Mouse (Mus musculus) CH12.LX (cell line): ENCODE measurements around the gene I830077J02Rik. TPM values are rescaled to one million over a fixed set of nuclear protein-coding genes. Genes with fewer than 3 reads are reported as not detected.

Experiments
- DNase-seq: peaks from one replicate; pipeline ENCODE4 v3.0.0-alpha.2; 2013; ENCODE audit errors: extremely low read depth
- H3K27ac ChIP-seq: 2 replicates; pipeline ENCODE4 v1.5.1; 2012; ENCODE audit warnings: low read depth, mild to moderate bottlenecking, control low read depth, moderate library complexity; ENCODE audit not compliant: insufficient read depth
- H3K27me3 ChIP-seq: replicated peaks from 2 replicates; pipeline ENCODE3; 2012; ENCODE audit warnings: inconsistent platforms
- H3K36me3 ChIP-seq, 2 experiments: replicated peaks in 1 of 2; 2 replicates each; pipeline versions ENCODE3 to v1.6.1; 2012; ENCODE audit warnings: inconsistent platforms in 1 of 2, low read length in 1 of 2, mild to moderate bottlenecking in 1 of 2, mixed read lengths in 1 of 2, moderate library complexity in 1 of 2; ENCODE audit not compliant: control insufficient read depth in 1 of 2, insufficient read depth in 1 of 2
- H3K4me1 ChIP-seq, 2 experiments: 2 replicates each; pipeline ENCODE4 v1.6.1; 2012; ENCODE audit warnings: inconsistent platforms in 1 of 2, moderate library complexity in 1 of 2; ENCODE audit not compliant: insufficient read depth in 2 of 2, control insufficient read depth in 1 of 2
- H3K4me2 ChIP-seq: 2 replicates; pipeline ENCODE4 v1.6.1; 2012; ENCODE audit warnings: low read depth, mild to moderate bottlenecking, control low read depth; ENCODE audit not compliant: poor library complexity, insufficient read depth, severe bottlenecking
- H3K4me3 ChIP-seq, 3 experiments: fragments of 150-350 bp in 1 of 3; sonication (generic) in 1 of 3; replicated peaks in 1 of 3; 2 replicates each; pipeline versions ENCODE3 to v1.5.1; 2011 to 2012; ENCODE audit warnings: low read depth in 2 of 3, low read length in 2 of 3, mild to moderate bottlenecking in 2 of 3, moderate library complexity in 2 of 3, control low read depth in 1 of 3, improper control_type of control experiment in 1 of 3, inconsistent platforms in 1 of 3, mixed read lengths in 1 of 3; ENCODE audit not compliant: poor library complexity in 1 of 3
- H3K79me2 ChIP-seq: replicated peaks from 2 replicates; pipeline ENCODE4 v1.6.1; 2012; ENCODE audit warnings: mild to moderate bottlenecking, moderate library complexity; ENCODE audit not compliant: control insufficient read depth, poor library complexity, insufficient read depth, severe bottlenecking; ENCODE audit errors: extremely low read depth
- H3K9ac ChIP-seq: 2 replicates; pipeline ENCODE4 v1.6.1; 2012; ENCODE audit warnings: low read depth, mild to moderate bottlenecking, control low read depth, moderate library complexity; ENCODE audit not compliant: insufficient read depth
- H3K9me3 ChIP-seq: replicated peaks from 2 replicates; pipeline ENCODE3; 2012; ENCODE audit warnings: low read length, inconsistent platforms, mixed read lengths
- CTCF ChIP-seq, 2 experiments: IDR thresholded peaks in 1 of 2; conservative IDR thresholded peaks in 1 of 2; 2 replicates each; pipeline ENCODE4 v1.5.1; 2011 to 2012; ENCODE audit warnings: low read depth in 2 of 2, low read length in 2 of 2, improper control_type of control experiment in 1 of 2, inconsistent platforms in 1 of 2, mild to moderate bottlenecking in 1 of 2, moderate library complexity in 1 of 2
- ELF1 ChIP-seq: IDR thresholded peaks from 2 replicates; pipeline ENCODE4 v1.6.1; 2014; ENCODE audit warnings: low read depth, mild to moderate bottlenecking, inconsistent platforms, low read length, improper control_type of control experiment
- EP300 ChIP-seq: IDR thresholded peaks from 2 replicates; pipeline ENCODE4 v1.6.1; 2011; ENCODE audit warnings: low read length, improper control_type of control experiment
- ETS1 ChIP-seq: conservative IDR thresholded peaks from 2 replicates; pipeline ENCODE4 v1.6.1; 2012; ENCODE audit warnings: low read depth, mild to moderate bottlenecking, inconsistent platforms, low read length, improper control_type of control experiment, moderate library complexity
- IRF4 ChIP-seq: IDR thresholded peaks from 2 replicates; pipeline ENCODE4 v1.6.1; 2014; ENCODE audit warnings: low read depth, mild to moderate bottlenecking, inconsistent platforms, low read length, improper control_type of control experiment
- JUND ChIP-seq: conservative IDR thresholded peaks from 2 replicates; pipeline ENCODE4 v1.6.1; 2011; ENCODE audit warnings: low read depth, low read length, improper control_type of control experiment
- KAT2A ChIP-seq: IDR thresholded peaks from 2 replicates; pipeline ENCODE4 v1.6.1; 2012; ENCODE audit warnings: low read length, improper control_type of control experiment, inconsistent platforms; ENCODE audit not compliant: insufficient replicate concordance
- MAFK ChIP-seq: IDR thresholded peaks from 2 replicates; pipeline ENCODE4 v1.6.1; 2011; ENCODE audit warnings: low read length, improper control_type of control experiment; ENCODE audit not compliant: insufficient replicate concordance
- MAX ChIP-seq: IDR thresholded peaks from 2 replicates; pipeline ENCODE4 v1.6.1; 2011; ENCODE audit warnings: low read length, improper control_type of control experiment
- MAZ ChIP-seq: IDR thresholded peaks from 2 replicates; pipeline ENCODE4 v1.6.1; 2012; ENCODE audit warnings: low read depth, mild to moderate bottlenecking, inconsistent platforms, low read length, improper control_type of control experiment, moderate library complexity
- MEF2A ChIP-seq: IDR thresholded peaks from 2 replicates; pipeline ENCODE4 v1.6.1; 2014; ENCODE audit warnings: low read depth, mild to moderate bottlenecking, inconsistent platforms, low read length, improper control_type of control experiment, borderline replicate concordance
- MYC ChIP-seq: IDR thresholded peaks from 2 replicates; pipeline ENCODE4 v1.6.1; 2011; ENCODE audit warnings: low read depth, mild to moderate bottlenecking, improper control_type of control experiment, low read length
- NELFE ChIP-seq: IDR thresholded peaks from 2 replicates; pipeline ENCODE4 v1.6.1; 2011; ENCODE audit warnings: low read depth, low read length, improper control_type of control experiment
- PAX5 ChIP-seq: IDR thresholded peaks from 2 replicates; pipeline ENCODE4 v1.6.1; 2012; ENCODE audit warnings: low read length, inconsistent platforms, mixed read lengths
- POLR2A ChIP-seq: IDR thresholded peaks from 2 replicates; pipeline ENCODE4 v1.6.1; 2011; ENCODE audit warnings: low read depth, mild to moderate bottlenecking, improper control_type of control experiment, low read length
- POLR2AphosphoS2 ChIP-seq: IDR thresholded peaks from 2 replicates; pipeline ENCODE4 v1.6.1; 2011; ENCODE audit warnings: low read depth, low read length, improper control_type of control experiment
- RCOR1 ChIP-seq: conservative IDR thresholded peaks from 2 replicates; pipeline ENCODE4 v1.6.1; 2012; ENCODE audit warnings: low read depth, mild to moderate bottlenecking, inconsistent platforms, low read length, improper control_type of control experiment
- TBP ChIP-seq: conservative IDR thresholded peaks from 2 replicates; pipeline ENCODE4 v1.6.1; 2011; ENCODE audit warnings: low read depth, low read length, improper control_type of control experiment
- TCF12 ChIP-seq: IDR thresholded peaks from 2 replicates; pipeline ENCODE4 v1.6.1; 2014; ENCODE audit warnings: low read depth, mild to moderate bottlenecking, inconsistent platforms, low read length, improper control_type of control experiment
- USF1 ChIP-seq: IDR thresholded peaks from 2 replicates; pipeline ENCODE4 v1.6.1; 2014; ENCODE audit warnings: low read depth, mild to moderate bottlenecking, inconsistent platforms, low read length, improper control_type of control experiment
- USF2 ChIP-seq: conservative IDR thresholded peaks from 2 replicates; pipeline ENCODE4 v1.6.1; 2011; ENCODE audit warnings: low read depth, low read length, improper control_type of control experiment
- ZC3H11A ChIP-seq: IDR thresholded peaks from 2 replicates; pipeline ENCODE4 v1.6.1; 2012; ENCODE audit warnings: low read depth, mild to moderate bottlenecking, inconsistent platforms, low read length, improper control_type of control experiment
- ZMIZ1 ChIP-seq: IDR thresholded peaks from 2 replicates; pipeline ENCODE4 v1.6.1; 2012; ENCODE audit warnings: low read depth, mild to moderate bottlenecking, inconsistent platforms, low read length, improper control_type of control experiment
- ZNF384 ChIP-seq: IDR thresholded peaks from 2 replicates; pipeline ENCODE4 v1.6.1; 2012; ENCODE audit warnings: low read depth, low read length, improper control_type of control experiment, inconsistent platforms
- dilution Hi-C: fragments of 300-500 bp; cut with MboI; formaldehyde crosslinking; loops from 2 replicates; pipeline ENCODE4 v1.14.3; 2020; ENCODE audit warnings: low sequenced_read_pairs; ENCODE audit not compliant: extremely low pct_unique_long_range_greater_than_20kb, extremely low pct_ligation_motif_present
- in situ Hi-C: fragments of 300-500 bp; cut with MboI; formaldehyde crosslinking; loops from 3 replicates; pipeline ENCODE4 v1.14.3; 2019; ENCODE audit warnings: low sequenced_read_pairs, low pct_ligation_motif_present, low pct_unique_long_range_greater_than_20kb, mixed read lengths
- polyA plus RNA-seq: library from polyadenylated mRNA; unstranded; fragments of >175 nt; gene quantifications from 2 replicates; pipeline ENCODE4 v1.2.1, GENCODE M21; 2012; ENCODE audit warnings: low read depth; ENCODE audit not compliant: insufficient read length
- total RNA-seq, 2 experiments: library from RNA; depleted of rRNA; stranded (reverse); fragments of 300-350 nt in 1 of 2; fragments of >200 nt in 1 of 2; gene quantifications; 2 replicates each; pipeline ENCODE4 v1.2.3; 2012 to 2014

The I830077J02Rik gene
- total and polyA plus RNA-seq, 3 experiments, result 1.3 to 10.2 (median 2.9) TPM

GRCm38 (mm10) chr3:105904213-105904612 is 28.3 kb downstream of the I830077J02Rik start:
- no peak overlapping the region for H3K4me2 ChIP-seq
- peaks cover 21 to 54% of the 10 kb centered on the region in 2 experiments for H3K4me1 ChIP-seq
- DNase-seq, result peak; percentile 29
- H3K9ac ChIP-seq, result no peak overlapping the region
- H3K4me3 ChIP-seq, result no peak overlapping the region
- TF ChIP-seq USF2 (no peak), USF1 (no peak), MAFK (no peak), ZNF384 (peak; percentile 38), EP300 (peak; percentile 14; the same call in 1 of the 2 replicates), JUND (no peak)
- no peaks in the 10 kb centered on the region for H3K9me3 ChIP-seq
- H3K36me3 ChIP-seq, result peaks cover 0 to 2% of the 10 kb centered on the region in 2 experiments
- dilution Hi-C loops (loop anchor here (25.0 kb wide), 1 partner anchor 217 kb away; the partner anchor contains the start of gene Ddx20), in situ Hi-C loops (loop anchor here (5.0 kb wide), 1 partner anchor 53 kb away; the partner anchor contains the start of gene Wdr77)
- no peak overlapping the region for H3K27ac ChIP-seq
- H3K79me2 ChIP-seq, result no peaks in the 10 kb centered on the region
- no peaks in the 10 kb centered on the region for H3K27me3 ChIP-seq

- Histone ChIP-seq H3K9me3 (peaks cover 3% of the 10 kb centered on the region), H3K4me1 (peaks cover 15 to 47% of the 10 kb centered on the region in 2 experiments), H3K27ac (no peak overlapping the region), H3K27me3 (no peaks in the 10 kb centered on the region), H3K4me2 (no peak overlapping the region), H3K9ac (no peak overlapping the region), H3K4me3 (no peak overlapping the region), H3K36me3 (no peaks in the 10 kb centered on the region), H3K79me2 (no peaks in the 10 kb centered on the region)
- in situ Hi-C loops (loop anchor here (5.0 kb wide), 1 partner anchor 56 kb away; the partner anchor contains the start of gene Wdr77), dilution Hi-C loops (loop anchor here (25.0 kb wide), 1 partner anchor 214 kb away; the partner anchor contains the start of gene Ddx20)
- DNase-seq, result no peak
- TF ChIP-seq POLR2AphosphoS2 (no peak), ZMIZ1 (no peak), MAZ (no peak), MEF2A (no peak), ELF1 (no peak)
These were observed 31.0 kb downstream of the I830077J02Rik start for GRCm38 (mm10) chr3:105901468-105901867.

GRCm38 (mm10) chr3:105900716-105901115 is 31.7 kb downstream of the I830077J02Rik start:
- peaks cover 3% of the 10 kb centered on the region for H3K9me3 ChIP-seq
- H3K79me2 ChIP-seq, result no peaks in the 10 kb centered on the region
- no peak overlapping the region for H3K4me3 ChIP-seq
- H3K4me1 ChIP-seq, result peaks cover 15 to 51% of the 10 kb centered on the region in 2 experiments
- no peak for TF ChIP-seq USF2
- no peak for TF ChIP-seq KAT2A
- 0 out of 2 replicates have a peak, but pooled peaks have one; percentile 30 for TF ChIP-seq TBP
- TF ChIP-seq PAX5, result no peak
- peak; percentile 69 for TF ChIP-seq EP300
- peak; percentile 58; the same call in 1 of the 2 replicates for TF ChIP-seq TCF12
- TF ChIP-seq CTCF (conservative IDR thresholded peaks at IDR 0.05 in 1 of 2, IDR thresholded peaks at IDR 0.05 in 1 of 2; ENCODE audit: low read depth in 2 of 2, low read length in 2 of 2), result no peak
- no peak for TF ChIP-seq RCOR1
- TF ChIP-seq IRF4, result peak; percentile 74
- TF ChIP-seq NELFE, result no peak
- TF ChIP-seq ETS1, result peak; percentile 31; the same call in 1 of the 2 replicates
- TF ChIP-seq ZC3H11A, result no peak
- TF ChIP-seq POLR2A, result peak; percentile 48; the same call in 1 of the 2 replicates
- peak; percentile 91 for TF ChIP-seq MYC
- TF ChIP-seq ELF1, result no peak; the same call in 1 of the 2 replicates
- no peak for TF ChIP-seq MEF2A
- peak; percentile 93 for TF ChIP-seq MAX
- TF ChIP-seq ZMIZ1, result no peak
- in situ Hi-C loops (loop anchor here (5.0 kb wide), 1 partner anchor 57 kb away; the partner anchor contains the start of gene Wdr77), dilution Hi-C loops (loop anchor here (25.0 kb wide), 1 partner anchor 213 kb away; the partner anchor contains the start of gene Ddx20)
- H3K9ac ChIP-seq, result no peak overlapping the region
- no peak overlapping the region for H3K4me2 ChIP-seq
- H3K27me3 ChIP-seq, result no peaks in the 10 kb centered on the region
- DNase-seq, result peak; percentile 77
- peak overlapping the region; percentile 12 for H3K27ac ChIP-seq
- H3K36me3 ChIP-seq, result no peaks in the 10 kb centered on the region
